Mouse (Mus musculus): ENCODE results near the gene Ddx39.

DNA sequence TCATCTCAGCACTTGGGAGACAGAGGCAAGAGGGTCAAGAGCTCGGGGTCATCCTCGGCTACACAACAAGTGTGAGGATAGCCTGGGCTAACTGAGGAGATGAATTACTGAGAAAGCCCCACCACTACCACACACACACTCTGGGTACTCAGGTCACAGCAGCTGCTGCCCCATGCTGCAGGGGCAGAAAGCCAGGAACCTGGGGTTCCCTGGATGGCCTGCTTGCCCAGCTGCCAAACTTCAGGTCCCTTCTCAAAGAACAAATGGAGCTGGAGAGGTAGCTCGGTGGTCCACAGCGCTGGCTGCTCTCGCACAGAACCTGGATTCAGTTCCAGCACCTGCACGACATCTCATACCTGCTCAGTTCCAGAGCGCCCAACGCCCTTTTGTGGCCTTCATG, 49.1 kb downstream of the Ddx39 start:
- TF ChIP-seq CTCF (conservative IDR thresholded peaks at IDR 0.05; ENCODE audit: low read length) (no peak), POU5F1 (IDR thresholded peaks at IDR 0.05; ENCODE audit: borderline replicate concordance, low read length) (no peak), NANOG (IDR thresholded peaks at IDR 0.05; ENCODE audit: borderline replicate concordance, low read length) (no peak)
